Mouse (Mus musculus): ENCODE results near the gene Rap1gap. TPM values are rescaled to one million over a fixed set of nuclear protein-coding genes. Genes with fewer than 3 reads are reported as not detected.

The Rap1gap gene
- polyA plus RNA-seq, 2 experiments: 1.7 to 2.7 TPM

DNA sequence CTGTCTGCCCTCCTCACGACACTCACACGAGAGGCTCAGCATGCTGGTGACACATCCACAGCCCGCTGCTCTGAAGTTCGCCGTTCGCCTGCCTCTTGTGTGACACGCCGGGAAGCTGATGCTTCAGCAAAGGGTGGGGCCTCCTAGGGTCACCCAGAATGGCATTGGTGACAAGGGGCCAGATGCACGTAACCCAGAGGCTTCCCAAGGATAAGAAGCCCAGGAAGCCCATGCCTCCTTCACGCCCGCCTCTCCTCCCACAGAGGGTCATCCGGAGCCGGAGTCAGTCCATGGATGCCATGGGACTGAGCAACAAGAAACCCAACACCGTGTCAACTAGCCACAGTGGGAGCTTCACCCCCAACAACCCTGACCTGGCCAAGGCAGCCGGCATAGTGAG is 57.0 kb downstream of the Rap1gap start:
- no peak overlapping the region for H3K27ac ChIP-seq
- peaks cover 10% of the 10 kb centered on the region for H3K27me3 ChIP-seq (ENCODE audit: control insufficient read depth, insufficient read depth, low read length)
- TF ChIP-seq CTCF (IDR thresholded peaks at IDR 0.05; ENCODE audit: low read depth) (no peak), EP300 (IDR thresholded peaks at IDR 0.05; ENCODE audit: low read depth) (no peak)
- H3K4me1 ChIP-seq (replicated peaks; ENCODE audit: control insufficient read depth in 2 of 2, insufficient read depth in 2 of 2, low read length in 1 of 2): no peaks in the 10 kb centered on the region
- ATAC-seq (ENCODE audit: insufficient read depth) (no peak), DNase-seq (ENCODE audit: low read depth in 3 of 3, low spot score in 3 of 3) (no peak)
- 73% methylated on average over 15 of the region's 15 CpGs for WGBS (ENCODE audit: insufficient replicate concordance)
- no peak overlapping the region for H3K9ac ChIP-seq (replicated peaks)
- H3K4me3 ChIP-seq (ENCODE audit: insufficient read depth in 1 of 2, low read depth in 2 of 2, low read length in 2 of 2): no peak overlapping the region
- no peak overlapping the region for H3K4me2 ChIP-seq (ENCODE audit: low read depth)
- no peaks in the 10 kb centered on the region for H3K36me3 ChIP-seq (replicated peaks; ENCODE audit: control insufficient read depth, insufficient read depth, low read depth)
- no peaks in the 10 kb centered on the region for H3K9me3 ChIP-seq (ENCODE audit: control insufficient read depth, low read length)

DNA sequence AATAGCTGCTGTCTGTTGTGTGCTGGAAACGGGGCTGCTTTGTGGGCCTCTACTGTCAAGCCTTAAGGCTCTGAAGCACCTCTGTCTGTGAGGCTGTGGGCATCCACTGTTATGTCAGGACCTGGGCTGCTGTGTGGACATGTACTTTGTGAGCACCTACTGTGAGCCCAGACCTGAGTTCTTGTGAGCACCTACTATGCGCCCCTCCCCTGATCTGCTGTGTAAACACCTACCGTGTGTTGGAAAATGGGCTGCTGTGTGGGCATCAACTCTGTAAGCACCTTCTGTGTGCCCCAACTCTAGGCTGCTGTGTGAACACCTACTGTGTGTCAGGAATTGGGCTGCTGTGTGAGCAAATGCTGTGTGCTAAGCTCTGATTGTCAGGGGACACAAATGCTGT is 57.7 kb downstream of the Rap1gap start:
- no peak overlapping the region for H3K4me3 ChIP-seq (ENCODE audit: insufficient read depth in 1 of 2, low read depth in 2 of 2, low read length in 2 of 2)
- H3K36me3 ChIP-seq (replicated peaks; ENCODE audit: control insufficient read depth, insufficient read depth, low read depth): no peaks in the 10 kb centered on the region
- peaks cover 10% of the 10 kb centered on the region for H3K27me3 ChIP-seq (ENCODE audit: control insufficient read depth, insufficient read depth, low read length)
- DNase-seq (ENCODE audit: low read depth in 3 of 3, low spot score in 3 of 3) (no peak), ATAC-seq (ENCODE audit: insufficient read depth) (no peak)
- no peak overlapping the region for H3K4me2 ChIP-seq (ENCODE audit: low read depth)
- no peak overlapping the region for H3K27ac ChIP-seq
- H3K9me3 ChIP-seq (ENCODE audit: control insufficient read depth, low read length): no peaks in the 10 kb centered on the region
- WGBS (ENCODE audit: insufficient replicate concordance): 87% methylated on average over 3 of the region's 3 CpGs
- TF ChIP-seq CTCF (IDR thresholded peaks at IDR 0.05; ENCODE audit: low read depth) (no peak), EP300 (IDR thresholded peaks at IDR 0.05; ENCODE audit: low read depth) (no peak)
- H3K4me1 ChIP-seq (replicated peaks; ENCODE audit: control insufficient read depth in 2 of 2, insufficient read depth in 2 of 2, low read length in 1 of 2): no peaks in the 10 kb centered on the region
- H3K9ac ChIP-seq (replicated peaks): no peak overlapping the region

DNA sequence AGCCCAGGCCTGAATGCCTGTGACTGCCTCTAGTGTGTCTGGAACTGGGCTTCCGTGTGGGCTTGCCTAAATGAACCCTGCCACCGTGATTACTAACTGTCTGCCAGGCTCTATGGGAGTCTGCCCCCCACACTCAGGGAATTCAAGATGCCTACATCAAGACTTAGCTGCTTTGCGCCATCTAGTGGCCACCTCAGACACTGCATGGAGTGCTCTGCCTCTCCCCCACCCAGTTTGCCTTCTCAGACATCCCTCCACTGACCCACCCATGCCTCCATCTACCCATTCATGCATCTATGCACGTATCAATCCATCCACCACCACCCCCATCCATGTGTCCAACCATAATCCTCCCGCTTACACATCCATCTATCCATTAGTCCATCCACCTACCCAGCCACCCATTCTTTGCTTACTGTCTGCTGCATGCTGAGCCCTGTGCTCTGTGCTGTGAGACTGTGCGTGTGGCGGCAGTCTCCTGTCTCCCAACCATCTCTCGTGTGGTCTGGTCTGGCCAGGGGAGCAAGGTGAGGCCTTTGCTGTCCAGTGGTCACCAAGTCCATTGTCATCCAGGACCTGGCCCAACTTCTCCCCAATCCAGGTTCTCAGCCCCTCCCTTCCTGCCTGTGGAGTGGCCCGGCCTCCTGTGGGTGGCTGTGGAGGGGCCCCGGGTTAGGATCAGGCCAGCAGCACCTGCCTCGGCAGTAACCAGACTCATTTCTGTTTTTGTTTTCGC is 58.3 kb downstream of the Rap1gap start:
- no peaks in the 10 kb centered on the region for H3K36me3 ChIP-seq (replicated peaks; ENCODE audit: control insufficient read depth, insufficient read depth, low read depth)
- peaks cover 10% of the 10 kb centered on the region for H3K27me3 ChIP-seq (ENCODE audit: control insufficient read depth, insufficient read depth, low read length)
- WGBS (ENCODE audit: insufficient replicate concordance): 17% methylated on average over 12 of the region's 12 CpGs
- H3K27ac ChIP-seq: no peak overlapping the region
- no peaks in the 10 kb centered on the region for H3K4me1 ChIP-seq (replicated peaks; ENCODE audit: control insufficient read depth in 2 of 2, insufficient read depth in 2 of 2, low read length in 1 of 2)
- H3K9me3 ChIP-seq (ENCODE audit: control insufficient read depth, low read length): no peaks in the 10 kb centered on the region
- no peak overlapping the region for H3K4me2 ChIP-seq (ENCODE audit: low read depth)
- ATAC-seq (ENCODE audit: insufficient read depth) (no peak), DNase-seq (ENCODE audit: low read depth in 3 of 3, low spot score in 3 of 3) (peak; percentile 35 to 43 (median 40))
- no peak overlapping the region for H3K4me3 ChIP-seq (ENCODE audit: insufficient read depth in 1 of 2, low read depth in 2 of 2, low read length in 2 of 2)
- TF ChIP-seq EP300 (IDR thresholded peaks at IDR 0.05; ENCODE audit: low read depth) (no peak), CTCF (IDR thresholded peaks at IDR 0.05; ENCODE audit: low read depth) (peak; percentile 98)
- no peak overlapping the region for H3K9ac ChIP-seq (replicated peaks)

DNA sequence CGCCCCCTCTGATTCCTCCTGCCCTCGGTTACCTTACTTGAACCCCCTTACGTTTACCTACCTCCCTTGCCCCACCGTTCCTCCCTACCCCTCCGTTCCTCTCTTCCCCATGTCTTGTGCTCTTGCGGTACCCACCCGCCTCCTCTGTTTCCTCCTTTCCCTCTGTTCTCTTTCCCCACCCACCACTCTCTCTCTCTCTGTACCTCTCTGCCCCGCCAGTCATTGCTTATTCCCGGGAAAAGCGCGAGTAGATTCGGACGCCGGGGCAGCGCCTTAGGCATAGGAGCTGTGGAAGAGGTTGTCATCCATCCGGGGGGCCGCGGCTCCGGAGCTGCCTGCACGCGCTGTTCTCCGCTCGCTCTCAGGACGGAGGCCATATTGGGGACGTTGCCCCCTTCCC is 59.0 kb downstream of the Rap1gap start:
- 38% methylated on average over 25 of the region's 25 CpGs for WGBS (ENCODE audit: insufficient replicate concordance)
- peaks cover 14% of the 10 kb centered on the region for H3K27me3 ChIP-seq (ENCODE audit: control insufficient read depth, insufficient read depth, low read length)

DNA sequence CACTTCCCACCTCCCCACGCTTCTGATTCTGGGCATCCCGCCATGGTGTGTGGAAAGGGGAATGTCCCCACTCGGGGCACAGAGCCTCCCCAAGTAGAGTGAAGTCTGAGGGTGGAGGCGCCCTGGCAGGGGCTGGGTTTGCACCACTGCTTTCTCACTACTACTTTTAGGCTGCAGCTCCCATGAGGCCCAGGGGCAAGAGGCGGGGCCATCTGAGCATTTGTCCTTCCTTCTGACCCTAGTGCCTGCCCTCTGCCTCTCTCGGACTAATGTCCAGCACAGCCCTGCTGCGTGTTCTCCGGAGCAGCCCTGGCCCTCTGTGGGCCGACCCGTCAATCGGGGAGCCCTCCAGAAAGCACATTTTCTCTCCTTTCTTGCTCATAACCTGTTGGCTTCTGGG is 59.7 kb downstream of the Rap1gap start:
- ATAC-seq (ENCODE audit: insufficient read depth) (no peak), DNase-seq (ENCODE audit: low read depth in 3 of 3, low spot score in 3 of 3) (no peak)
- Histone ChIP-seq H3K9ac (replicated peaks) (peak overlapping the region; percentile 40; the same call in 1 of the 2 replicates), H3K9me3 (ENCODE audit: control insufficient read depth, low read length) (no peaks in the 10 kb centered on the region), H3K27ac (no peak overlapping the region), H3K4me1 (replicated peaks; ENCODE audit: control insufficient read depth in 2 of 2, insufficient read depth in 2 of 2, low read length in 1 of 2) (no peaks in the 10 kb centered on the region), H3K27me3 (ENCODE audit: control insufficient read depth, insufficient read depth, low read length) (peaks cover 21% of the 10 kb centered on the region), H3K36me3 (replicated peaks; ENCODE audit: control insufficient read depth, insufficient read depth, low read depth) (no peaks in the 10 kb centered on the region), H3K4me3 (ENCODE audit: insufficient read depth in 1 of 2, low read depth in 2 of 2, low read length in 2 of 2) (peak overlapping the region; percentile 2 to 28; a peak in 1 of 4 replicates), H3K4me2 (ENCODE audit: low read depth) (peak overlapping the region; percentile 58)
- WGBS (ENCODE audit: insufficient replicate concordance): 47% methylated on average over 11 of the region's 11 CpGs
- TF ChIP-seq EP300 (IDR thresholded peaks at IDR 0.05; ENCODE audit: low read depth): no peak
- no peak for TF ChIP-seq CTCF (IDR thresholded peaks at IDR 0.05; ENCODE audit: low read depth)

More for the DNA sequence above, 59.0 kb downstream of the Rap1gap start:
- ATAC-seq (ENCODE audit: insufficient read depth) (no peak), DNase-seq (ENCODE audit: low read depth in 3 of 3, low spot score in 3 of 3) (no peak)
- Histone ChIP-seq H3K9me3 (ENCODE audit: control insufficient read depth, low read length) (no peaks in the 10 kb centered on the region), H3K36me3 (replicated peaks; ENCODE audit: control insufficient read depth, insufficient read depth, low read depth) (no peaks in the 10 kb centered on the region), H3K4me2 (ENCODE audit: low read depth) (peak overlapping the region; percentile 58), H3K27ac (no peak overlapping the region), H3K4me3 (ENCODE audit: insufficient read depth in 1 of 2, low read depth in 2 of 2, low read length in 2 of 2) (peak overlapping the region in 1 of 2 experiments; percentile 10; a peak in 1 of 4 replicates), H3K4me1 (replicated peaks; ENCODE audit: control insufficient read depth in 2 of 2, insufficient read depth in 2 of 2, low read length in 1 of 2) (no peaks in the 10 kb centered on the region), H3K9ac (replicated peaks) (no peak overlapping the region)
- no peak for TF ChIP-seq CTCF (IDR thresholded peaks at IDR 0.05; ENCODE audit: low read depth)
- TF ChIP-seq EP300 (IDR thresholded peaks at IDR 0.05; ENCODE audit: low read depth): no peak

All from liver, embryonic 14.5 days (tissue).